Mouse (Mus musculus) retina, postnatal 7 days (tissue): ENCODE data around the gene Tctex1d4.

Experiments used
- DNase-seq: peaks from one replicate; pipeline ENCODE4 v3.0.0-alpha.2; 2012; ENCODE audit warnings: low read depth, low spot score

Gene Tctex1d4

DNA sequence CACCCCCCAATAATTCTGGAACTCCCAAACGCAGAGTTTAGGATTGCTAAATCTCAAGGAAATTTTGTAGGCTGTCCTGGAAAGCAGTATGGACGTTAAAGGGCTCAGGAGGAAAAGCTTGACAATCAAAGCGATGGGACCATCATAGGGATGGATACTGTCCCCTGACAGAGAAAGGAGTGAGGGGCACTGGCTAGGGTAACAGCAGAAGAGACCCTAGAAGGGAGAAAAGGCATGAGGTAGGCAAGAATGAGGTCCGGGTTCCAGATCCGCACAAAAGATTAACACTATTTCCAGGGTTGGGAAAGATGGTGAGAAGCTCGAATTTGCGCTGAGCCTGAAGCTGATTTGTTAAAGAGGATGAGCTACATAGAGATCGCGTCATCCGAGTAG is 6.5 kb upstream of the Tctex1d4 start:
- DNase-seq = no peak

DNA sequence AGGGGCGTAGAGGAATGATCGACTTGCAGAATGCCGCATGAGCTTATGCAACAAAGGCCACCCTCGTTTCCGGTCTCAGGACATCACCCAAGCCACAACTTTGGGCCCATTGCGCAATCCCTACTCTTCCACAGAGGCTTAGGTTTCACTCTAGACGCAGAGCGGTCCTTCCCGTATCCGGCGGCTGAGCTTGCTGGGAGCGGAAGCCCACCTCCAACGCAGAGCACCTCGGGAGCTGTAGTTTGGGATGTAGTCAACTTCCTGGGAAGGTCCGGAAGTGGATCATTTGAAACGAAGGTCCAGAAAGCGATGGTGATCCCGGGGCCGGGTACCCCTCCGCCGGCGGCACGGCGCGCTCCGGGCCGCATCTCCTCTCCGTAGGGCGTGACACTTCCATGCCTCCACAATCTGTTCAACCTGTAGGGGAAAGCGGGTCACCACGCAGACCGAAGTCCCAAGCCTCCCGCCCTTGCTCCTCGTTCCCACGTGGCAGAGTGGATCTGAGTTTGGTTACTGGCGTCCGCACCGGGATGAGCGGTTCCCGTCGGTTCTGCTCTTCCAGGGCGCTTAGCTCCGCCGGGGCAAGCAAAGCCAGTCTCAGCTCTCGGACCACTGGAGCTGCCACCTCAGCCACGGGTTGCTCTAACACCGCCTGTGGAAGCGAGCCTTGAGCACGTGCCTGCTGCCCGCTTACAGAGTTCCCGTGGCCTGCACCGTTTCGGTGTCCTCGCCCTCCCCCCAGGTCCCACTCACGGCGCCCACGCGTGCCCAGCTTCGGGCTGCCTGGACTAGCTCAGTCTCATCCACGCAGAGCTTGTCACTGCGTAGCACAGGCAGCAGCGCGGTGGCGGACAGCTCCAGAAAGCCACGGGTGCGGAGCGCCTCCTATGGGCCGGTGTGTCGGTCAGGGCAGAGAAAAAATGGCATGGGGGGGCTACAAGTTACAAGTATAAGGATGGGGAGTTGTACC is 5.9 kb upstream of the Tctex1d4 start:
- DNase-seq = peak; percentile 86

DNA sequence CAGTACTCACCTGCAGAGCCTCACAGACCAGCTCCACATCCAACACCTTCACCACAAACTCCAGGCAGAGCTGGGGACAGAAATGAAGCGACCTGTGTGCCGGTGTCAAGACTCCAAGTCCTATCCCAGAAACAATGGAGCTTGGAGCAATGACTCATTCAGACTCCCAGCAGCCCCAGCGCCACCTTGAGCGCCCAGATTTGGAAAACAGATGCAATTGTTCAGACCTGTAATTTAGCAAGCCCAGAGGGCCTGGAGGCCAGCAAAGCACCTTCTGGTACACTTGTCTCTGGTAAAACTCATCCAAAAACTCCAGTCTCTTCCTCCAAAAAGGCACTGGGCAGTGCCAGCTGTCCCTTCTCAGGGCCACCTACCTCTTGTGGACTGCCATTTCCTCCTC is 4.4 kb upstream of the Tctex1d4 start:
- DNase-seq = no peak

DNA sequence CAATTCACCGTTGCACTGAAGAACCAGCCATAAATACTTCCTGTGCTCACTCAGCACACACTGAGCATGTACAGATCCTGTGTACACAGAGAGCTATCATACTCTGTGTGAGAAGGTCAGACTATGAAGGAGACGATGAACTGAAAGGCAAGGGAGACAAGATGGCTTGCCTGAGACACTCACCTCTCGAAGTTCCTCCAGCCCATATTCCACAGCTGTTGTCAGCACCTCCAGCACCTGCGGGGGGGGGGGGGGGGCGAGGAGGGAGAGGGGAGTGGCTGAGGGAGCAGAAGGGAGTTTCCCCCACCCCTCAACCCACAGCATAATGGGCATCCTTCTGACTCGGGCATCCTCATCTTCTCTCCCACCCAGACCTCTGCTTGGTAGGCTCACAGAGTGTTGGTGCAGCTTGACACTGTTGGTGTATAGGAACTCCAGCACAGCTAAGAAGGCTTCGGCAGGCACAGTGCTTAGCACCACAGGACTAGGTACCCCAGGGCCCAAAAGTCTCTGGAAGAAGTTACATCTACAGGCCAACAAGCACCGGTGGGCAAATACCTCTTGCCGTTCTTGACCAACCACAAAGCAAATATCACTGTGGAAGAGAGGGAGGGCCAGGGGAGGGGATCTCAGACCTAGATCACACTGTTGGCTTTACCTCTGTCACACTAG is 2.9 kb upstream of the Tctex1d4 start:
- no peak for DNase-seq

DNA sequence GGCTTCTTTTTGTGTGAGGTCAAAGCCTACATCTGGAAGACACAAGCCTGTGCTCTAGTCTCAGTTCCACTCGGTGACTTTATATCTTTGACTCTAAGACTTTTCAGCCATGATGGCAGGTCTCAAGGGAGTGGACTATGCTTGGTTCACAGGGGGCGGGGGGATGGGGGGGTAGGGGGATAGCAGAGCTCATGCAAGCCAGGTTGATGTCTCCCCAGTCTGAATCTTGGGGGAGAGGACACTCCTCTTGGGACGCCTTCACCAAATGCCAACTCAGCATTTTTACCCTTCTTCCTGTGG is 2.4 kb upstream of the Tctex1d4 start:
- DNase-seq = no peak

DNA sequence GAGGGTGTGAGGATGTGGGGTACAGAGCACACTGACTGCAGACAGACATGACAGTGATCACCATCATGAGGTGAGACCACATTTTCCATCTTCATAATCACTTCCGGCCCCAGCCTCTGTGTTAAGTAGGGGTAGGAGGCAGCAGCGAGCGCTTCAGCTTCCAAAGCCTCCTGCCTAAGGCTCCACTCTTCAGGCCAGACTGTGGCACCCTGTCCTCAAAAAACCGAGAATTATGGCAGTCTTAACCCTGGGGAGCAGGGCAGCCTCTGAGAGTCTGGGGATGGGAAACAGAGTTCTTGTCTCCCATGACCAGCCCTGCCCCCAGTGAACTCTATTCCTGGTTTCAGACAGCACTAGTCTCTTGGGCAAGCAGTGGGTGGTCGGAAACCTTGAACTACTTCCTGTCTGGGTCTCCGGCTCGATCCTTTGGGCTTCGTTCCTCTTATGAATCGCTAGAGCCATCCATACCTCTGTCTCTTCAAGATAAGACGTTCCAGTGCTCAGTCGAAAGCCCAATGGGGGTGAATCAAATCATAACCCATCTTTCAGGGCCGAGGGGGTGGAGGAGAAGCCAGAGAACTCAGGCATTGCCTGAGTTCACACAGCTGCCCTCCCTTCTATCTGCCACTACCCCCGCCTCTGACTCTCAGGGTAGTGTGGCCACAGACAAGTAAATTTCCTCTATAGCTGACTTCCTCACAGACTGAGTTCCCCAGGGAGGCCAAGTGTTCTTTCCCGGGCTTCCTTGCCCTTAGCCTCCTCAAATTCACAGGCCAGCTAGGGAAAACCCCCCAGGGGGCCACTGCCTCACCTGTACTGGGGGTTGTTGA is 1.9 kb upstream of the Tctex1d4 start:
- DNase-seq = no peak

DNA sequence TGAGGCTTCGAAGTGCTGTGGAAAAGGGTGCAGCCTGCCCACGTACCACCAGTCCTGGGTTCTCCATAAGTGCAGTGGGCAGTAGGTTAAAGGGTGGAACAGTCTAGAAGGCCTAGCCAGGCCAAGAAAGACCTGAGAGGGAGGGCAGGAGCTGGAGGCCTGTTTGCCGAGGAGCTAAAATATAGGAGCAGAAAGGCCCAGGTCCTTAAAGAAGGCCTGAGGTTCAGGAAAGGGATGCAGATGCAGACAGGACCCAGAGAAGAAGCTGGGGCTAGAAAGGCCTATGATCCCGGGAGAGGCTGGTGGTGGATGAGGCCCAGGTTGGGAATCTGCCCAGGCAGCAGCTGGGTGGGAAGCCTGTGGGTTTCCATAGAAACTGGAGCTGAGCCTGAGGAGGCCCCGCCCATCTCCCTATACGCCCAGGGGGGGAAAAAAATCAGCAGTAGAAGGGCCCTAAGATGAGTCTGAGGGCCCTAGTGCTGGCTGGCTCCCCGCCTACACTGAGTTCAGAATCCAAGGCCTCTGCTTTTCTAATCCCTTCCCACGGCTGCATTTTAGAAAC is 1.2 kb upstream of the Tctex1d4 start, which contains the start of gene Btbd19:
Gene Btbd19, minus strand, starts transcription at position 378 of the 562 bp plus-strand sequence.
- no peak for DNase-seq

DNA sequence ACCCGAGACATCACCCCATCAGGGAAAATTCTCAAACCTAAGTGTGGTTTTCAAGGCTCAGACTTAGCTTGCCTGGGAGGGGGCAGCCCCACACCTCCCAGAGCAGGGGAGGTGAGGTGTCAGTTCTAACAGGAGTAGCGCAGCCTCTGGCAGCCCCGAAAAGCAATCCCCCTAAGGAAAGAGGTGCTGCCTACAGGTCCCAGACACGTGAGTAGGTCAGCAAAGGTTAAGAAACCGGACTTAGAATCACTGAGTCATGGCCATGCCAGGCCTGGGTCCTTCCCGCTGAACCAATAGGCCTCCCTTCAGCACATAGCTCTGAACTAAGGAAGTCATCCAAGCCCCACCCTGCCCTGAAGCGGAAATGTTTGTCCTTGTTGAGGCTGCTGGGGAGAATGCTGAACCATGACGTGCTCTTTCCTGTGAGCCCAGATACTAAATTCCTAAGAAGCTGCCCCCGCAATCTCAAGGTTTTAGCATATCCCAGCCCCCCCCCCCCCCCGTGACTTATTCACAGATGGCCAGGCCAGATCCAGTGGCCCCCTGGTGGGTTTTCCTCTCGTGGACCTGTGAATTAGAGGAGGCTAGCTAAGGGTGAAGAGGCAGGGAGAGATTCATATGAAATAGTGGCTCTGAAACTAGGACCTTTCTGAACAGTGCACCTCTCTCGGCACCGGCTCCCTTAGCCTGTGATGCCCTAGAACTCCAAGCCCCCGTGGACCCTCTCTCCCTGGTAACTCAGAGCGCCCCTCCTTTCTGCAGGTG is 502 bp upstream of the Tctex1d4 start:
- no peak for DNase-seq

DNA sequence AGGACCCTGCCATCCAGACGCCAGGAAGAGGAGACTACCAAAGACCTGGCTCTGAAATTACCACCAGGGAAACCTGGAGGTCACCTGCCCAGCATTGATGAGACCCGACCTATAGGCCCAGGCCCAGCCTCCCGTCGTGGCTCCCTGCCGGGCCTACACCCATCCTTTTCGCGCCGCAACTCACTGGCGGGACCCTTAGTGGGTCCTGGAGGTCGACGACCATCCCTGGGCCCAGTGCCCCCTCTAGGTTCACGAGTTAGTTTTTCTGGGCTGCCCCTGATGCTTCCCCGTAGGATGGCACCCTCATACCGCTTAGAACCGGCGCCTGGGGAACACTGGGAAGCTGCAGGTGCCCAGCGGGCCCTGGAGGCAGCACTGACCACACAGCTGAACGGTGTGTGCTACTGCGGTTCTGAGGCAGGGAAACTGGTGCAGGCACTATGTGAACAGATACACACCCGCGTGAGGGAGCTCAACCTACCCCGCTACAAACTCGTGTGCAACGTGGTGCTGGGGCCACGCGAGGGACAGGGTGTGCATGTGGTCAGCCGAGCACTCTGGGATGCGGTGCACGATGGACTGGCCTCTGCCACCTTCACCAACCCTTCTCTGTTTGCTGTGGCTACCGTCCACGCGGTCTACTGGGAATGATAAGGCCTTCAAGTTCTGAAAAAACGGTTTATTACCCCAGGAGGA is 1.5 kb downstream of the Tctex1d4 start:
- no peak for DNase-seq

DNA sequence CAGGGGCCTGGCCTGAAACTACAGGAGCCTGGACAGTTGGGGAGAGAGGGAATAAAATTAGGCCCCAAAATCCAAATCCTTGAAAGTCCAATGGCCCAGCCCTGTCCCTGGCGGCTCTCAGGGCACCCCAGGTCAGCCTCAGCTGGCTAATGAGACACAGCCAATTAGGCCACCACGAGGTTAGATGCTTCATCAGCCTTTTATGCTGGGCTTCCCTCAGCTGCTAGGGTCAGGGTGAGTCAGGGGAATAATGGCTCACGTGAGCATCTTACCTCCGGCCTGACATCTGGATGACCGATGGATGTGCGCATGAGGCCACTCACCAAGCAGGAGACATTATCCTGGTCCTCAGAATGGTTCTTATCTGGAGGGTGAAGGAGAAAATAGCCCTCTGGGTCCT is 4.2 kb downstream of the Tctex1d4 start:
- DNase-seq = no peak

DNA sequence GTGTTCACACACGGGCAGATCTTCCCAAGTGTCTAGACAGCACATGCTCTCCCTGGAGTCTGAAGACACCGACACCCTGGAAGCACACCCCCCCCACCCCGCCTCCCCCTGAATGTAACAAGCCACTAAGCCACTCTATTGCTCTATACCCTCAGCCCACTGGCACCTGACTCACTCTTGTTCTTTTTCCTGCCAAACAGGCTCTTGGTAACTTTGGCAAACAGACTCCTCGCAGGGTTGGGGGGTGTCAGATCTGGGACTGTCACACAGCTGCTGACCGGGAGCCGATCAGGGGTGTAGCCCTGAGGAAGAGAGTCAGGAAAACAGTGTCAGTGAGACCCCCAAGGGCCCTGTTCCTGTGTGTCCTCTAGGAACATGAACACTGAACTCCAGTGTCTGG is 4.6 kb downstream of the Tctex1d4 start:
- DNase-seq = no peak

DNA sequence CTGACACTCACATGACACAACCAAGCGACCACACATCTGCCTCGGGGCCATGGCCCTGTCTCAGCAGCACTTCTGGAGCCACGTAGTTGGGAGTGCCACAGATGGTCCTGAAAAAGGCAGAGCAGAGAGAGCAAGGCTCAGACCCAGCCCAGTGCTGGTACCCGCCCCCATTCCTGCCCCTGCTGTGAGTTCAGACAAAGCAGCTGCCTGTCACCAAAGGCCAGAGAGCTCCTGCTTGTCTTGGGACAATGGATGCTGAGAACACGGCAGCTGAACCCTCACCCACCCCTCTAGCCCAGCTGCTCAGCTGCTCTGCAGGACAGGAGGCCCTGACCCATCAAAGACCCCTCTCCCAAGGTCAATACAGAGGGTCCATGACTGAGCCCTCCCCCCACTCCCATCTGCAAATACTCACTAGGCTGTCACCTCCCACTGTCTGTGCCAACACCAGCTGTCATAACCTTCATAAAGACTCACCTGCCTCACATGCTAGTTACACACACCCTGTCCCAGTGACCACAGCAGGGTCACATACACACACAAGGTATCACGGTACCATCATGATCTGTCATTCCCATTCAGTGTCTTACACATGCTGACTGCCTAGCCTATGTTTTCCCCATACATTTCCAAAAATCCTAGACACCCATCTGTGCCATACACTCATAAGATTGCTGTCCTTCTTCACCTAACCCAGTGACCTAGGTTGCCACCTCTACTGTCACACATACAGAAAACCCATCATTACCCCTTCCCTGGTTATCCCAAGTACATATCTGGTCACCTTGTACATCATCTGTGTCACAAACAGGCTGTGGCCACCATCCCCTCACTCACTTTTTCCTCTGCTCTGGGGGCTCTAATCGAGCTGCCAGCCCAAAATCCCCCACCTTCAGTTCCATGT is 5.5 kb downstream of the Tctex1d4 start:
- no peak for DNase-seq

DNA sequence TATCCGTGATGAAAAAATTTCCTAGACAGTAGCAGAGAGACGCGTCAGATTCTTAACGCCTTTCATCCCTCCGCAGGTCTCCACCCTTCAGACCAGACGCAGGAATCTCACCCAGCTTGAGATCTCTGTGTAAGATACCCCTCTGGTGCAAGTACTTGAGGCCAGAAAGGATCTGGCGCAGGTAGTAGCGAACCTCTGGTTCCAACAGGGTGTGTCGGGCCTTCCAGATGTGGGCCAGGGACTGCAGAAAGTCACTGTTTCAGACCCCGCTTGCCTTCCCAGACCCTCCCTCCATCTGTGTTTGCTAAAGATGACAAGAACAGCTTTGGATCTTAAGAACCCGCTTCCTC is 6.2 kb downstream of the Tctex1d4 start:
- no peak for DNase-seq

DNA sequence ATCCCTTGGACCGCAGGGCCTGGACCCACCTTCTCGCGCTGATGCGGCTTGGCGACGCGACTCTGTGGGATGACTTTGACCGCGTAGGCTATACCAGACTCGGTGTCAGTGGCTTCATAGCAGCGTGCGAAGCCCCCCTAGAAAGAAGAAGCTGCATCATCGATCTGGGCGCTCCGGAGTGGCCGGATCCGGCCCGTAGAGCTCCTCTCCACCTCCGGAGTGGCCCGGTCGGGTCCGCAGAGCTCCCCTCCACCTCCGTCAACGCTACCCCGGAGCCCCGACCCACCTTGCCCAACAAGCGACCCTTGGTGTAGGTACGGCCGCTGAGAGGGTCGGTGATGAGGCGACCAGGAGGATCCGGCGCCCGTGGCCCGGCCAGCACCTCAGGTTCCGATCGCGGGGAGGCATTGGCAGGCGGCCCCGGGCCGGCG is 6.8 kb downstream of the Tctex1d4 start:
- DNase-seq = no peak

DNA sequence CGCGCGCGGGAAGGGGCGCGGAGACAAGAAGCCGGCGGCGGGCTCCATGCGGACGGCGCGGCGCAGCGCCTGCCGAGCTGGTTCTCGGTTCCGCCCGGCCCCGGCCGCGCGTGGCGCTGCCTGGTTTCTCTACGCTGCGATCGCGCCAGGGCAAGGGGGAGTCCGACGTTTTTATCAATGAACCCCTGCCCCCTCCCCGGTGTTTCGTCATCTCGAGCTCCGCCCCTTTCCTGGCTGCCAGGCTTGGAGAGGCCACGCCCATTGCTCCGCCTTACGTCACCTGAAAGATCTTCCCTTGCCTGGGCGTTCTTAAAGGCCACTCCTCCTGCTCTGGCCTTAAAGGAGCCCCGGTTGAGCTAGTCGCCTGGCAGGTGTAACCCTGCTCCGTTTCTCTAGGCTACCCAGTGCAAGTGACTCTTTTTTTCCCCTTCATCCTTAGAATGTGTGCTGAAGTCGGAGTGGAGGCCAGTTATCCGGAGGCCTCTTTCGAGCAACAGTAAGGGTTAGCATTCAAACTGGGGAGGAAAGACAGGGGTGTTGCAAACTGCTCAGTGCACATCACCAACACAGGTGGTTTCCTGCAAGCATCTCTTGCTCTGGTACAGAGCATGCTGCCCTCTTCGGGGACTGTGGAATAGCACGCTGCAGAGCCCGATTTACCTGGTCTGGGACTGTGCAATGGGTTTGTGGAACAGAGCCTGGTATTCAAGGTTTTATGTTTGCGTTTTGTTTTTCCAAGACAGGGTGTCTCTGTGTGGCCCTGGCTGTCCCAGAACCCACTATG is 7.4 kb downstream of the Tctex1d4 start, which contains the start of gene Plk3:
Gene Plk3, minus strand, starts transcription at position 147 of the 784 bp plus-strand sequence.
- DNase-seq = peak; percentile 96

DNA sequence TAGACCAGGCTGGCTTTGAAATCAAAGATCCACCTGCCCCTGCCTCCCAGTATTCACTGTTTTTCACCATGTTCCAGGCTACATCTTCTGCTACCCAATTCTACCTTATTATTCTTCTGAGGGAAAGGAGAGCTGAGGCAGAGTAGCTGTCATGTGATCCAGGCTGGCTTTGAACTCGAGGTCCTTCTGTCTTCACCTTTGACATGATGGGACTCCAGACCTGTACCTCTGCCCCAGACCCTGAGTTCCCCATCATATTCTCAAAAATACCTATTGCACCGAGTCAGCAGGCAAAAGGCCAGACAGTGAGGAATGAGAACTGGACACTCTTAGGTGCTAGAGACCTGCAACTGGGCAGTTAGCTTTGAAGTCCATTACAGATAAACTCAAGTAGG is 8.0 kb downstream of the Tctex1d4 start:
- no peak for DNase-seq

DNA sequence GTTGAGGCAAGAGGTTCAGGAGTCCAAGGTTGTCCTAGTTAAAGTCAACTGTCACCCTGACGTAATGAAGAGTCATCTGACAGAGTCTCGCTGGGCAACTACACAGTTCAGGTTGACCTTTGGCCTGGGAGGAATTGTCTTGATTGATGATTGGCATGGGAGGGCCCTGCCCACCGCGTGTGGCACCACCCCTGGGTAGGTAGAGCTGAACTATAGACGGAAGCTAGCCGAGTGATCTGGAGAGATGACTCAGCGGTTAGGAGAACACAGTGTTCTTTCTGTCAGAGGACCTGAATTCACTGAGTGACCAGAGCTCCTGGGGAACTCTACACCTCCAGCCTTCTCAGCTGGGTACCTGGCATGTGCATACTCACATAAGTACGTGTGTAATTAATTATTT is 9.4 kb downstream of the Tctex1d4 start:
- DNase-seq = no peak
